Mouse (Mus musculus) limb, embryonic 11.5 days (tissue): Measurements from ENCODE around the gene Lamp5. TPM values are rescaled to one million over a fixed set of nuclear protein-coding genes. Genes with fewer than 3 reads are reported as not detected.

Experiments used
- ATAC-seq: fragments of 200-750 bp; cut with Nextera tagmentation; 2 replicates; pipeline ENCODE4 v1.8.0; 2017; ENCODE audit warnings: low read depth; ENCODE audit not compliant: insufficient number of reproducible peaks, low FRiP score, low TSS enrichment
- DNase-seq: peaks from one replicate; pipeline ENCODE4 v3.0.0-alpha.2; 2015; ENCODE audit warnings: low spot score
- H3K27ac ChIP-seq: fragments of 300-500 bp; sonication (generic); replicated peaks from 2 replicates; pipeline ENCODE4 v1.5.1; 2014; ENCODE audit warnings: low read depth, mild to moderate bottlenecking, low read length
- H3K27me3 ChIP-seq: fragments of 300-500 bp; sonication (generic); 2 replicates; pipeline ENCODE4 v1.6.1; 2014; ENCODE audit warnings: mild to moderate bottlenecking, low read length, mixed read lengths; ENCODE audit not compliant: control insufficient read depth, insufficient read depth
- H3K36me3 ChIP-seq: fragments of 300-500 bp; sonication (generic); 2 replicates; pipeline ENCODE4 v1.6.1; 2014; ENCODE audit warnings: mild to moderate bottlenecking, low read length, moderate library complexity, mixed read lengths; ENCODE audit not compliant: control insufficient read depth, insufficient read depth
- H3K4me1 ChIP-seq: fragments of 300-500 bp; sonication (generic); 2 replicates; pipeline ENCODE4 v1.6.1; 2014; ENCODE audit warnings: low read length, mixed read lengths; ENCODE audit not compliant: control insufficient read depth, insufficient read depth
- H3K4me2 ChIP-seq: fragments of 300-500 bp; sonication (generic); 2 replicates; pipeline ENCODE4 v1.6.1; 2014; ENCODE audit warnings: low read depth, mild to moderate bottlenecking, moderate library complexity; ENCODE audit not compliant: severe bottlenecking
- H3K4me3 ChIP-seq: fragments of 300-500 bp; sonication (generic); 2 replicates; pipeline ENCODE4 v1.5.1; 2014; ENCODE audit warnings: low read depth, low read length
- H3K9ac ChIP-seq: fragments of 300-500 bp; sonication (generic); 2 replicates; pipeline ENCODE4 v1.6.1; 2014; ENCODE audit warnings: mild to moderate bottlenecking, low read length
- H3K9me3 ChIP-seq: fragments of 300-500 bp; sonication (generic); 2 replicates; pipeline ENCODE4 v1.6.1; 2016; ENCODE audit warnings: low read length; ENCODE audit not compliant: control insufficient read depth
- WGBS: fragments of 180-500 bp; shearing (Covaris S2); extraction: QIAGEN DNeasy Blood & Tissue Kit; methylation state at CpG from one replicate; pipeline ENCODE4 v1.1.7; 2014; 5-methylcytosine and 5-hydroxymethylcytosine counted together
- polyA plus RNA-seq: library from polyadenylated mRNA; unstranded; fragments of >200 nt; fragmentation: Nextera tagmentation; extraction: Ambion mirVana; gene quantifications from 2 replicates; pipeline ENCODE4 v1.2.1, GENCODE M21; 2014

Gene Lamp5
- polyA plus RNA-seq, 1 experiment from 2014 or later, result 0.24 TPM

DNA sequence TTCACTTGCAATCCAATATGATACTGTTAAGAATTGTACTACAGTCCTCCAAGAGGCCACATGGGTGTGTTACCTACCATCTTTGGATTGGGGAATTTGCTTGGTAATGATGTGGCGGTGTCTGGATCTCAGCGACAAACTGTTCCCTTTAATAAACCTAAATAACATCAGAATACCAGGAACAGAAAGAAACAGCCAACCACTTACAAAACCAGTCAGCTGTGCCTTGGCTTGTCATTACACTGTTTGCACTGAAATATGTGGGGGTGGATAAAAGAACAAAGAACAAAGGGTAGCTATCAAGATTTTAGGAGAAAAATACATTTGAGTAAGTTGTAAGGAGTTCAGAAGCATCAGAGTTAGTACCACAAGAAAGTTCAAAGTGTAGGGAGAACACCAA is 66.0 kb downstream of the Lamp5 start:
- no peak overlapping the region for H3K4me2 ChIP-seq
- peaks cover 3% of the 10 kb centered on the region; the same call in 1 of the 2 replicates for H3K4me1 ChIP-seq
- 93% methylated on average over 2 of the region's 2 CpGs for WGBS
- H3K4me3 ChIP-seq, result no peak overlapping the region
- no peak overlapping the region for H3K27ac ChIP-seq
- DNase-seq (no peak), ATAC-seq (no peak)
- no peaks in the 10 kb centered on the region for H3K36me3 ChIP-seq
- H3K9me3 ChIP-seq, result no peaks in the 10 kb centered on the region
- no peak overlapping the region for H3K9ac ChIP-seq
- H3K27me3 ChIP-seq, result no peaks in the 10 kb centered on the region
